Mouse (Mus musculus): Measurements from ENCODE around the gene Prkce.
A peak's percentile ranks its signal among the peaks of the same experiment; 100 is the strongest.

The Prkce gene

DNA sequence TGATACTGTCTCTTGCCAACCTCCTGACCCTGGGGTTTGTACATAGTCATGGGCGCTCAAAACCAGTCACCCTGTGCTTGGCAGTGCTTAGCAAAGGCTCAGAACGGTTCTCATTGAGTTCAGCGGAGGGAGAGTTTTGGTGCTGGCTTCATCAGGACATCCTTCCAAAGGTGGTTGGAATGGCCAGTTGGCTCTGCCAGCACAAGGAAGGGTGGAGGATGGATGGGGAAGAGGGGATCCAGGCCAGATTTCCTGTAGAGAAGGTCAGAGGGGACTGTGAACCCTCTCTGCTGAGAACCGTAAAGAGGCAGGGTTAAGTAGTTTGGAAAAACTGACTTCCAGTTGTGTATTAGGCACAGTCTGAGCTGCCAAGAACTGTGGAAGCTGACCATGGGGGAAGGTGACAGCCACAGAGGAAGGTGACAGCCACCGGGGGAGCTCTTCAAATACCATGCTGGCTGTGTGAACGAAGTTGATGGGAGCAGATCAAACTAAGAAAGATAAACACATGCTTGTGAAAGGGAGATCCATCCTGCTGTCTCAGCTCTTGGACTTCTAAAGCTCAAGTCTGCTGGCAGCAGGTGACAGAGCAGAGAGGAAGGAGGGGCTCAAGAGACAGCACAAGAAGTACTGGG, 99.7 kb downstream of the Prkce start:
- no peak for DNase-seq

- no peak for DNase-seq
Observed at GRCm38 (mm10) chr17:86269639-86270038, 102.1 kb downstream of the Prkce start.

- no peak for DNase-seq
Observed at GRCm38 (mm10) chr17:86270523-86270922, 102.9 kb downstream of the Prkce start.

- peak in 1 of 2 experiments; percentile 46 for DNase-seq
Observed at GRCm38 (mm10) chr17:86271277-86271676, 103.7 kb downstream of the Prkce start.

GRCm38 (mm10) chr17:86272961-86273360, 105.4 kb downstream of the Prkce start:
- no peak for DNase-seq

DNA sequence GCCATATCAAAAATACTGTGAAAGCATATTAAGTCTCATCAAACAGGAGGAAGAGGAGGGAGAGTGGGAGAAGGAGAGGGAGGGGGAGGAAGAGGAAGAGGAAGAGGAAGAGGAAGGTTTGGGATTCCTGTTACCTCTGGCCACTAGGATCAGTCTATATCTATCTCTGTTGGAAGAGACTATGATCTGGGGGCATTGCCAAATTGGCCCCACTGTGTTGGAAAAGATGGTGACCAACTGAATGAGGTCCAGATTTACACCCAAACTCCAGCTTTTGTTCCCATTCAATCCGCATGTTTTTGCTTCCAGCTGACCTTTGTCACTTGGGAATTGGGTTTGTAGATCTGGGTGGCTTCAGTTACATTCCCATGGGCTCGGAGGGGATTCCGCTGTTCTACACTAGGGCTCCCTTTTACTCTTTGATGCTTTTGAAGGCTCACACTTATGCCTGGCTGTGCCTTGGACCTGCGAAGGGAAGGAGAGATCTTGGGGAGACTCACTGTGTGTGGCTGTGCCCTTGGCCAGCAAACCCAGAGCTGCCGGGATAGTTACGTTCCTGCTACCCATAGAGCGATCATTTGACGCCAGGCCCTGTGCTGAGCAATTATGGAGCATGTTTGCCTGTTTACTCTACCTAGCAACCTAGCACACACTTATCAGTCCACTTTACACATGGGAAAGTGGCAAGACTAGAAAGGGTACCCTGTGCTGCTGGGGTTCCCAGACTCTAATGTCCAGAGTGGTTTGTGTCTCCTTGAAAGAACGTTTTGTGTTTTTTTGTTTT, 106.2 kb downstream of the Prkce start:
- DNase-seq = no peak

DNA sequence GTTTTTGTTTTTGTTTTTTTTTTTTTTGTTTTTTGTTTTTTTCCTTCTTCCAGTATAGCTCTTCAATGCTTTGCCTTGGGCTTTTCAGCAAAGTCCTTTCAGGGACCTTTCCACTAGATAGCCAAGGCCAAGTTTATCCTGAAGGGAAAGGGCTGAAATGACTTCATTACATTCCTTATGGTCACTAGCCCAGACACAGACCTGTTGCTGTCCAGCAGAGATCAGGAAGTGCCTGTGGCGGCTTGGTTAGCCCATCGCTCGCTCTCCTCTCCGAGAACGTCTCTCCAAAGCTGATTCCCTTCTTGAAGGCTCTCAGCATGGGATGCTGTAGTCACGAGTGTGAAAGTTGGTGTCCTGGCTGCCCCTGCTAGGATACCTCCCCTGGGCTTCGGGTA, 106.8 kb downstream of the Prkce start:
- DNase-seq = no peak

DNA sequence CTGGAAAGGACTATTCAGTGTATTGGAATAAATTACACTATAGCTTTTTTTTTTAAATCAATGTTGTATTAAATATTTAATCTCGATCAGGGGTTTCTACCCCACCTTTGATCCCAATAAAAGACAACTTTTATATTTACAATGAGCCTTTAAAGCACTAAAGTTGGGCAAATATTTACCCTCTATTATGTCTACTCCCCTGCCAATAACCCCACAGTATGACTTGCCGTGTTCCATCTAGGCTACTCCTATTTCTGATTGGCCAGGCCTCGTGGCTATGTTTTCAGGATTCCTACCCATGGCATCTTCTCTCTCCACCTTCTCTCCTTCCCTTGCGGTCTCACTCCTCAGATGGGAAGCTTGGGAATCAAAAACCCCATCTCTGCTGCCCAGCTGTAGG, 108.8 kb downstream of the Prkce start:
- no peak for DNase-seq

- no peak for DNase-seq
Observed at GRCm38 (mm10) chr17:86277032-86277798, 109.6 kb downstream of the Prkce start.

DNA sequence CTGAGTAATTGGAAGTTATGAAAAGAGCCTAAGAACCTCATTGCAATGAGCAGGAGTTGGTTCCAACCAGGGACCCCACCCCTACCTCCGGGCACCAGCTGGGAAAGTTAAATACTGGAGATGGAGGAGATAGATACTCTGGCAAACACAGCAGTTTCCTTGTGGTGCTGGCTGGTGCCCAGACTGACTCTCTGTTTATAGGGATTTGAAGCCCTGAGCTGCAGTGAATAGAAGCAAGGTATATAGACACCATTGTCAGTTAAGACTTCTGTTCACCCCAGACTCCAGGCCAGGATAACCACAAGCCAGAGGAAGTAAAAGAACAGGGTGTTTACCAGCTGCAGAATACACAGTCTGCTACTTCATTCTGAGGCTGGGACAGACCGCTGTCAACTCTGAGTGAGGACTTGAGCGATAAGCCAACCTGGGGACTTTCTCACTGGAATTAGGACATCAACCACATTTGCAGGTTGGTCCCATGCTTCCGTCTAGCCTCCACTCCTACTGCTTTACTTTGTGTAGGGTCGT, 110.5 kb downstream of the Prkce start:
- no peak for DNase-seq

DNA sequence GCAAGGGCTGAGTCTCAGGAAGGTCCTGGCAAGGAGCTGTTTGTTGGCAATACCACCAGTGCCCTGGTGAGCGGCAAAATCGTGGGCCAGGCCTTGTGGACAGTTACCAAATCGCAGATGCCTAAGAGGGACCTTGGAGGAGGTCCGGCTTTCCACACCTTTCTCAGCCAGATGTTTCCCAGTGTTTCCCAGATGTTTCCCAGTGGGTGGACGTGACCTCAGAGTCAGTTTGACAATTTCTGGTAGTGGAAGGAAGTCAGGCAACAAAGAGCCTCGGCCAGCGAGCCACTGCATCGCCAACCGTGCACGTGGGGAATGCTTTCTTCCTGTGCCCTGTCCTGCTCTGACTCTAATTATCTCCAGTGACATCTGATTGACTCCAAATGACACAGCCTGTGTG, 112.2 kb downstream of the Prkce start:
- DNase-seq = peak in 1 of 2 experiments; percentile 33

- DNase-seq = peak in 1 of 2 experiments; percentile 45
Observed at GRCm38 (mm10) chr17:86283741-86284140, 116.2 kb downstream of the Prkce start.

DNA sequence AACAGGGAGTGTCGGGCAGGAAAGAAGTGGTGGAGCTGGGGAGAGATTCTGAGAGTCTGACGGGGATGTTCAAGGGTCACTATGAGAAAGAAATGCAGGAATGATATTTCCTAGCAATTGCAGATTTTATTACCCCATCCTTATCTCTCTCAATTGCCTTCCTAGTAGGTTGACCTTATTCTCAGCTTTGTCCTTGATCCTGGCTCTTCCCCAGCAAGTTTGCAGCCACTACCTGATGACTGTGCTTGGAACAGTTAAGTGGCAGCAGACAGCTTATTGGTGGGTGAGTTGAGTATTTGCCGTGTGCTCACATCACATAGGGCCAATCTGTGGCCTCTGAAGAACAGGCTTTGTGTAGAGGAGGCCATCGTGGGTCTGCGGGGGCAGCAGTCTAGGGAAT, 117.5 kb downstream of the Prkce start:
- DNase-seq = no peak

- DNase-seq = peak; percentile 41 to 63
Observed at GRCm38 (mm10) chr17:86286747-86287271, 119.2 kb downstream of the Prkce start.

- no peak for DNase-seq
Observed at GRCm38 (mm10) chr17:86292711-86293110, 125.1 kb downstream of the Prkce start.

GRCm38 (mm10) chr17:86293247-86293744, 125.7 kb downstream of the Prkce start:
- peak; percentile 61 to 73 for DNase-seq

DNA sequence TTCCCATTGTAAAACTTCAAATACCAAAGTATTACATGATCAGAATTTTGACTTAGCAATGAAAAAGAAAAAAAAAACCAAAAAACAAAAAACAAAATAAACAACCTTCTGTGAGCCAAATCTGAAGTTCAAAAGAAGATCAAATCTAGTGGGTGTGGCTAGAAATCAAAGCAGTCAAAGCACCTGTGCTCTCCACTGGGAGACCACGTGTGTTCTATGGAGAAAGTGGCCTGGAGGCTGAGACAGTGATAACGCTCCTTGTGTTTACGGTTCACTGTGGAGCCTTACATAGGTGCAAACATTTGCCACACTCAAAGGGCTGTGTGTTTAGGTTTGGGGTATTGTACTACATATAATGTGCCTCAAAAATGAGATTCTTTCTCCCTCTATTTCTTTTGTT, 132.0 kb downstream of the Prkce start:
- DNase-seq = no peak

- DNase-seq = peak; percentile 61 to 71
Observed at GRCm38 (mm10) chr17:86300774-86301595, 133.4 kb downstream of the Prkce start.

GRCm38 (mm10) chr17:86302266-86302665, 134.7 kb downstream of the Prkce start:
- DNase-seq = no peak

- peak in 1 of 2 experiments; percentile 65 for DNase-seq
Observed at GRCm38 (mm10) chr17:86302861-86303331, 135.3 kb downstream of the Prkce start.

DNA sequence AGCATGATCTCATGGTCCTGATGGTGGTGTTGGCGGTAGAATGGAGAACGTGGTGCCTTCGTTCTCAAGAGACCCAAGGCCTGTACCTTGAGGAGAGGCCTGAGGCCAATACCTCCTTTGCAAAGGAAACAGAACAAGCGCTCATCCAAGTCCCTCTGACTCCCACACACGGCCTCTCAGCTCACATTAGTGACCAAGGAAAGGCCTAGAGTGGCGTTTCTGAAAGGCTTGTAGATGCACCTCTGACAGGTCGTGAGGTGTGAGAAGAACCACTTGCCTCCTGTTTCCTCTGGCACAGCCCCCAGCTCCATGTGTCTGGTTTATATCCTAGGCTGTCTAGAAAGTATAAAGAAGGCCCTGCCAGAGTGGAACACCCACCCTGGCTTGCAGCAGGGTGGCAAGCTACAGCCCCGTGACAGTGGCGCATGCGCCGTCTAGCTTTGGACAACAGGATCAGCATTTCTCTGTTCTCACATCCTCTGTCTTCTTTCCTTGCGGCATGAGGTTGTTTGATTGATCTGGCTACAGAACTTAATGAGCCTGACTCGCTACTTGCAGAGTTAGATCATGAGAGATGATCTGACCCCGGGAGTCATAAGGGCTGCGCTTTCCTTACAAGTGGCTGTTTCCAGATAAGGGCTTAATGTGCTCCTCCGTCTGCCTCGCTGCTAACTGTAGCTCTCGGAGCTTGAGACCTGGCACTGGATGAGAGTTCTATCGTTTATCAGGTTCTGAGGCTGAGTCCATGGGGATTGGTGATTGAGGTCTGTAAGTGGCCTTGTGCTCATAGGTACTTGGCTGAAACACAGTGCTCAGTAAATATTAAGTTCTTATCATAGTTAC, 136.0 kb downstream of the Prkce start:
- DNase-seq = peak in 1 of 2 experiments; percentile 41
